Mouse (Mus musculus) left cerebral cortex, postnatal 25 days (tissue): ENCODE data around the gene Nsl1. TPM values are rescaled to one million over a fixed set of nuclear protein-coding genes. Genes with fewer than 3 reads are reported as not detected.

ENCODE experiments used
- DNase-seq, 2 experiments: peaks; one replicate each; pipeline ENCODE4 v3.0.0; 2022; ENCODE audit warnings: low spot score in 2 of 2, mixed read lengths in 1 of 2
- intact Hi-C: fragments of 180-260 bp; cut with DNase I; formaldehyde crosslinking; loops from one replicate; pipeline ENCODE4 v1.15.1; 2025
- total RNA-seq, 2 experiments: library from RNA; stranded (reverse); gene quantifications; 2 replicates each; pipeline ENCODE4 v1.2.3; 2021

Nsl1 gene
- total RNA-seq, 2 experiments from 2014 or later: 0.32 to 0.69 TPM

- no peak for DNase-seq
- intact Hi-C loops: no loop called here
Observed at GRCm38 (mm10) chr1:191046231-191046824, 16.5 kb upstream of the Nsl1 start.

GRCm38 (mm10) chr1:191053555-191053954, 9.3 kb upstream of the Nsl1 start:
- intact Hi-C loops: no loop called here
- no peak for DNase-seq

- no peak for DNase-seq
- intact Hi-C loops: no loop called here
Observed at GRCm38 (mm10) chr1:191054870-191055532, 7.8 kb upstream of the Nsl1 start.

GRCm38 (mm10) chr1:191055533-191055873, 7.3 kb upstream of the Nsl1 start:
- no peak for DNase-seq
- intact Hi-C loops: no loop called here

GRCm38 (mm10) chr1:191057461-191057860, 5.4 kb upstream of the Nsl1 start:
- DNase-seq: no peak
- intact Hi-C loops: no loop called here

- intact Hi-C loops: loop anchor here (1.0 to 5.0 kb wide), 2 partner anchors 36 to 120 kb away; partner anchors contain the start of gene Flvcr1
- DNase-seq: no peak
Observed at GRCm38 (mm10) chr1:191062241-191062780, 501 bp upstream of the Nsl1 start.

- DNase-seq: no peak
- intact Hi-C loops: loop anchor here (5.0 kb wide), 1 partner anchor 121 kb away; no protein-coding TSS in a partner anchor
Observed at GRCm38 (mm10) chr1:191063700-191064099, 888 bp downstream of the Nsl1 start.

- DNase-seq: no peak
- intact Hi-C loops: loop anchor here (5.0 kb wide), 1 partner anchor 122 kb away; no protein-coding TSS in a partner anchor
Observed at GRCm38 (mm10) chr1:191064535-191064934, 1.7 kb downstream of the Nsl1 start.

GRCm38 (mm10) chr1:191065188-191065587, 2.4 kb downstream of the Nsl1 start:
- no peak for DNase-seq
- intact Hi-C loops: no loop called here

GRCm38 (mm10) chr1:191068377-191068776, 5.6 kb downstream of the Nsl1 start:
- intact Hi-C loops: no loop called here
- no peak for DNase-seq

GRCm38 (mm10) chr1:191070259-191070658, 7.4 kb downstream of the Nsl1 start:
- no peak for DNase-seq
- intact Hi-C loops: no loop called here

GRCm38 (mm10) chr1:191071613-191072012, 8.8 kb downstream of the Nsl1 start:
- intact Hi-C loops: no loop called here
- no peak for DNase-seq

- intact Hi-C loops: no loop called here
Observed at GRCm38 (mm10) chr1:191072329-191072913, 9.6 kb downstream of the Nsl1 start.

GRCm38 (mm10) chr1:191073001-191073400, 10.2 kb downstream of the Nsl1 start:
- intact Hi-C loops: no loop called here
- peak; percentile 39 to 59 for DNase-seq

More at GRCm38 (mm10) chr1:191072329-191072913, 9.6 kb downstream of the Nsl1 start:
- no peak for DNase-seq

- no peak for DNase-seq
- intact Hi-C loops: no loop called here
Observed at GRCm38 (mm10) chr1:191073486-191073885, 10.7 kb downstream of the Nsl1 start.

- intact Hi-C loops: loop anchor here (5.0 kb wide), 1 partner anchor 133 kb away; no protein-coding TSS in a partner anchor
- DNase-seq: peak; percentile 59 to 68
Observed at GRCm38 (mm10) chr1:191075199-191075883, 12.5 kb downstream of the Nsl1 start.

GRCm38 (mm10) chr1:191083230-191083629, 20.4 kb downstream of the Nsl1 start:
- no peak for DNase-seq
- intact Hi-C loops: no loop called here

- intact Hi-C loops: no loop called here
- DNase-seq: peak in 1 of 2 experiments; percentile 33
Observed at GRCm38 (mm10) chr1:191084951-191085559, 22.2 kb downstream of the Nsl1 start.

GRCm38 (mm10) chr1:191085597-191085996, 22.8 kb downstream of the Nsl1 start:
- no peak for DNase-seq
- intact Hi-C loops: no loop called here
